8 mouse cellular contexts compared by ENCODE assay signal in genomic region chr15:89178954-89179629, GRCm38 (mm10). TPM values are rescaled to one million over a fixed set of nuclear protein-coding genes. Genes with fewer than 3 reads are reported as not detected.
A peak's percentile ranks its signal among the peaks of the same experiment; 100 is the strongest.
DNase-seq lines count a peak whose midpoint lies in the region; ATAC-seq and TF ChIP-seq lines count a peak whose summit lies in the region.

No protein-coding gene starts in this region.

- H3K27ac ChIP-seq in kidney, adult 2 months (ENCODE audit: insufficient read depth, low read depth, low read length), result peak overlapping the region; percentile 81
- peak overlapping the region; percentile 96 for H3K27ac ChIP-seq in lung, embryonic 15.5 days

- H3K4me2 ChIP-seq in lung, embryonic 15.5 days, result peak overlapping the region; percentile 96

- no peaks in the 10 kb centered on the region for H3K36me3 ChIP-seq in kidney, adult 2 months (ENCODE audit: control insufficient read depth, insufficient read depth, low read length)
- no peaks in the 10 kb centered on the region for H3K36me3 ChIP-seq in lung, embryonic 15.5 days

- WGBS in kidney, adult 2 months, result 2% methylated on average over 16 of the region's 16 CpGs
- 1% methylated on average over 16 of the region's 16 CpGs for WGBS in lung, embryonic 15.5 days

- H3K4me1 ChIP-seq in kidney, adult 2 months (ENCODE audit: control insufficient read depth, insufficient read depth, low read length), result peaks cover 46% of the 10 kb centered on the region
- H3K4me1 ChIP-seq in lung, embryonic 15.5 days, result peaks cover 74% of the 10 kb centered on the region

- H3K9me3 ChIP-seq in lung, embryonic 15.5 days, result no peaks in the 10 kb centered on the region

- H3K27me3 ChIP-seq in kidney, adult 2 months (replicated peaks; ENCODE audit: control insufficient read depth, insufficient read depth, low read length), result no peaks in the 10 kb centered on the region
- no peaks in the 10 kb centered on the region for H3K27me3 ChIP-seq in lung, embryonic 15.5 days

- peak overlapping the region; percentile 78 for H3K4me3 ChIP-seq in kidney, adult 2 months (ENCODE audit: insufficient read depth, low read depth, low read length)
- peak overlapping the region; percentile 87 for H3K4me3 ChIP-seq in lung, embryonic 15.5 days

- peak overlapping the region; percentile 85 for H3K9ac ChIP-seq in lung, embryonic 15.5 days

- peak; percentile 89 for DNase-seq in 3T3-L1 (ENCODE audit: low read depth, low spot score)
- peak; percentile 69 for DNase-seq in adipocyte (ENCODE audit: low spot score)
- DNase-seq in embryo, embryonic 9.5 days (ENCODE audit: extremely low spot score), result peak; percentile 66
- DNase-seq in heart, adult 8-10 months (ENCODE audit: low spot score), result peak; percentile 79
- peak; percentile 96 for DNase-seq in kidney, adult 2 months
- DNase-seq in ovary, postnatal 10 days (ENCODE audit: low spot score), result peak; percentile 50
- no peak for DNase-seq in frontal cortex, postnatal 25 days (ENCODE audit: low spot score in 2 of 2)

- no peak for TF ChIP-seq CTCF in kidney, adult 2 months (conservative IDR thresholded peaks at IDR 0.05; ENCODE audit: insufficient read depth, insufficient read length, low read depth, low read length)

- peak; percentile 24 for TF ChIP-seq POLR2A in kidney, adult 2 months (IDR thresholded peaks at IDR 0.05; ENCODE audit: low read depth, low read length)

- peak; percentile 56 for ATAC-seq in lung, embryonic 15.5 days (ENCODE audit: borderline replicate concordance, extremely low read depth, low FRiP score, low TSS enrichment)

RNA-seq across cellular contexts. Expression of gene Plxnb2, which starts 1.5 kb away (rescaled TPM):
- total RNA-seq in heart, adult 8-10 months (2022), result 100 to 1,000 TPM in 2 of 4 experiments, 10 to 100 TPM in 2; 92.5 to 104 (median 99.6) TPM
- polyA plus RNA-seq in kidney, adult 2 months (2012; rRNA removed), result 288 and 297 TPM in 2 replicates
- polyA plus RNA-seq in lung, embryonic 15.5 days (2015; fragmentation: Nextera tagmentation; extraction: Ambion mirVana), result 123 and 128 TPM in 2 replicates

RNA-seq across cellular contexts. Expression of gene Dennd6b, which starts 17.2 kb away (rescaled TPM):
- 10 to 100 TPM in 2 of 4 experiments, 1 to 10 TPM in 2; 8.8 to 12.9 (median 11.0) TPM for total RNA-seq in heart, adult 8-10 months (2022)
- 11.2 and 15.0 TPM in 2 replicates for polyA plus RNA-seq in kidney, adult 2 months (2012; rRNA removed)
- 11.0 and 11.8 TPM in 2 replicates for polyA plus RNA-seq in lung, embryonic 15.5 days (2015; fragmentation: Nextera tagmentation; extraction: Ambion mirVana)

RNA-seq across cellular contexts. Expression of gene Mapk11, which starts 29.7 kb away (rescaled TPM):
- total RNA-seq in heart, adult 8-10 months (2022), result 1 to 10 TPM; 1.1 to 2.8 (median 2.7) TPM
- polyA plus RNA-seq in kidney, adult 2 months (2012; rRNA removed), result 6.0 and 7.9 TPM in 2 replicates
- 10.0 and 12.6 TPM in 2 replicates for polyA plus RNA-seq in lung, embryonic 15.5 days (2015; fragmentation: Nextera tagmentation; extraction: Ambion mirVana)

RNA-seq across cellular contexts. Expression of gene Ppp6r2, which starts 32.3 kb away (rescaled TPM):
- 10 to 100 TPM; 82.1 to 87.5 (median 84.7) TPM for total RNA-seq in heart, adult 8-10 months (2022)
- 85.0 and 148 TPM in 2 replicates for polyA plus RNA-seq in kidney, adult 2 months (2012; rRNA removed)
- polyA plus RNA-seq in lung, embryonic 15.5 days (2015; fragmentation: Nextera tagmentation; extraction: Ambion mirVana), result 24.5 and 28.5 TPM in 2 replicates

RNA-seq across cellular contexts. Expression of gene Mapk12, which starts 38.6 kb away (rescaled TPM):
- 10 to 100 TPM; 21.1 to 31.4 (median 28.0) TPM for total RNA-seq in heart, adult 8-10 months (2022)
- 12.7 and 13.9 TPM in 2 replicates for polyA plus RNA-seq in kidney, adult 2 months (2012; rRNA removed)
- 12.5 and 13.4 TPM in 2 replicates for polyA plus RNA-seq in lung, embryonic 15.5 days (2015; fragmentation: Nextera tagmentation; extraction: Ambion mirVana)

Comparison
In these comparisons a context has a peak if more than half of its experiments do, and no peak if none do; other contexts are left out.
1. DNase-seq: peak in 3T3-L1 (single experiment), adipocyte (single experiment), embryo, embryonic 9.5 days (single experiment), heart, adult 8-10 months (single experiment), kidney, adult 2 months (single experiment) and ovary, postnatal 10 days (single experiment); none in frontal cortex, postnatal 25 days (0 of 2).